Mouse (Mus musculus): ENCODE measurements at regions not wholly inside any gene's neighbourhood (a gene's known extent, or its start where the extent isn't known, plus 50 kb on each side); places are given as distances from the start of the nearest gene placed in this dataset.

GRCm38 (mm10) chr17:9066633-9067032 is 78.5 kb downstream of the 1700010I14Rik start:
- peak; percentile 5 for DNase-seq

- DNase-seq: no peak
Measured at GRCm38 (mm10) chr17:9068859-9069602, 80.9 kb downstream of the 1700010I14Rik start.

GRCm38 (mm10) chr17:9083629-9084028 is 95.5 kb downstream of the 1700010I14Rik start:
- DNase-seq: no peak

- DNase-seq: no peak
Measured at GRCm38 (mm10) chr17:9127866-9128265, 139.7 kb downstream of the 1700010I14Rik start.

GRCm38 (mm10) chr17:9145605-9146223 is 157.6 kb downstream of the 1700010I14Rik start:
- DNase-seq: peak; percentile 11

GRCm38 (mm10) chr17:9150654-9151053 is 162.5 kb downstream of the 1700010I14Rik start:
- peak; percentile 12 for DNase-seq

GRCm38 (mm10) chr17:9162148-9162547 is 174.0 kb downstream of the 1700010I14Rik start:
- DNase-seq: no peak

GRCm38 (mm10) chr17:9162676-9163075 is 174.5 kb downstream of the 1700010I14Rik start:
- no peak for DNase-seq

GRCm38 (mm10) chr17:9163285-9163684 is 175.2 kb downstream of the 1700010I14Rik start:
- DNase-seq: no peak

- DNase-seq: no peak
Measured at GRCm38 (mm10) chr17:9164501-9164900, 176.4 kb downstream of the 1700010I14Rik start.

GRCm38 (mm10) chr17:9167161-9167560 is 179.0 kb downstream of the 1700010I14Rik start:
- peak; percentile 83 for DNase-seq

- DNase-seq: peak; percentile 64
Measured at GRCm38 (mm10) chr17:9167571-9168201, 179.6 kb downstream of the 1700010I14Rik start.

- peak; percentile 87 for DNase-seq
Measured at GRCm38 (mm10) chr17:9168411-9168810, 180.3 kb downstream of the 1700010I14Rik start.

- peak; percentile 84 for DNase-seq
Measured at GRCm38 (mm10) chr17:9169371-9169770, 181.2 kb downstream of the 1700010I14Rik start.

GRCm38 (mm10) chr17:9197160-9197559 is 209.0 kb downstream of the 1700010I14Rik start:
- no peak for DNase-seq

- DNase-seq: no peak
Measured at GRCm38 (mm10) chr17:9200386-9200785, 212.3 kb downstream of the 1700010I14Rik start.

- DNase-seq: peak; percentile 5
Measured at GRCm38 (mm10) chr17:9202496-9202895, 214.4 kb downstream of the 1700010I14Rik start.

GRCm38 (mm10) chr17:9210626-9211025 is 211.2 kb upstream of the Gm17728 start:
- no peak for DNase-seq

GRCm38 (mm10) chr17:9223097-9223496 is 198.8 kb upstream of the Gm17728 start:
- DNase-seq: no peak

GRCm38 (mm10) chr17:9227872-9228575 is 193.8 kb upstream of the Gm17728 start:
- no peak for DNase-seq

- no peak for DNase-seq
Measured at GRCm38 (mm10) chr17:9235141-9235571, 186.7 kb upstream of the Gm17728 start.

- DNase-seq: no peak
Measured at GRCm38 (mm10) chr17:9258646-9259170, 163.2 kb upstream of the Gm17728 start.

- no peak for DNase-seq
Measured at GRCm38 (mm10) chr17:9268776-9269175, 153.1 kb upstream of the Gm17728 start.
